Mouse (Mus musculus) stomach, postnatal 0 days (tissue): ENCODE results near the gene Ispd.

Source experiments
- CTCF ChIP-seq: IDR thresholded peaks from 2 replicates; pipeline ENCODE4 v1.5.1; 2016; ENCODE audit warnings: antibody characterized with exemption, low read depth, mild to moderate bottlenecking, moderate library complexity
- EP300 ChIP-seq: optimal IDR thresholded peaks from 2 replicates; pipeline ENCODE3; 2016; ENCODE audit warnings: antibody characterized with exemption

DNA sequence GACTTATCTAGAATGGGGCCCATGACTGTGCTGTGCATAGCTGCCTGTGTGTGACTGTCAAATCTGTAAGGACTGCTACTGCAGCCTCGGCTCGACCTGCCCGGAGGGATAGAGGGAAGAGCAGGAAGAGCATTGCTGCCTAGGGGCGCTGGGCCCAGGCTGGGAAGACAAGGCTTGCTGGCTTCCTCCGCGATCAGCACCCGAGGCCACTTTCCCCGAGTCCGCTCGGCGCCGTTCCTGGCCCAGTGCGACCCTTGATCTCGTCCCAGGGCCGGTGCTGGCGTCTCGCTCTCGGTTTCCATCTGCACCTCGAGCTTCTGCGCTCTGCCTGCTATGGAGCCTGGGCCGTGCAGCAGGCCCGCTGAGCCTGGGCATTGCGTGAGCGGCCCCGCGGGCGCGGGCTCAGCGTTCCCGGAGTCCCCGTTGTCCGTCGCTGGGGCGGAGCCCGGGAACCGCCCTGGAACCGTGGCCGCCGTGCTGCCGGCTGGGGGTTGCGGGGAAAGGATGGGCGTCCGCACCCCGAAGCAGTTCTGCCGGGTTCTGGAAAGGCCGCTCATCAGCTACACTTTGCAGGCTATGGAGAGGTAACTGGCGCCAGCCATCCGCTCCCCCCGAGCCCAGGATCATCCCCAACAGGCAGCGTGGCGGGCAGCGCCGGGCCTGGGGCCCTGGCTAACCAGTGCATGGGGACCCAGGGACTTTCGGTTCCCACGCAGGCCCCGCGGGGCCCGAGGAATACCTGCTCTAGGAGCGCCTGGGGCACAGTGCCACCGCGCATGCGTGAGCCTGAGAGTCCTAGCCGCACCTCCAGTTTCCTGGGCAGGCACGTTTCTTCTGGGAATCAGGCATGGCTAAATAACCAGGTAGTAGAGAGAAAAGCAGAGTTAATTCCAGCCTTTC lies at the start of gene Ispd, which contains the start of gene D630036H23Rik:
- no peak for TF ChIP-seq EP300
- peak; percentile 28 for TF ChIP-seq CTCF
